15 mouse cellular contexts compared by ENCODE assay signal in the genomic region with DNA sequence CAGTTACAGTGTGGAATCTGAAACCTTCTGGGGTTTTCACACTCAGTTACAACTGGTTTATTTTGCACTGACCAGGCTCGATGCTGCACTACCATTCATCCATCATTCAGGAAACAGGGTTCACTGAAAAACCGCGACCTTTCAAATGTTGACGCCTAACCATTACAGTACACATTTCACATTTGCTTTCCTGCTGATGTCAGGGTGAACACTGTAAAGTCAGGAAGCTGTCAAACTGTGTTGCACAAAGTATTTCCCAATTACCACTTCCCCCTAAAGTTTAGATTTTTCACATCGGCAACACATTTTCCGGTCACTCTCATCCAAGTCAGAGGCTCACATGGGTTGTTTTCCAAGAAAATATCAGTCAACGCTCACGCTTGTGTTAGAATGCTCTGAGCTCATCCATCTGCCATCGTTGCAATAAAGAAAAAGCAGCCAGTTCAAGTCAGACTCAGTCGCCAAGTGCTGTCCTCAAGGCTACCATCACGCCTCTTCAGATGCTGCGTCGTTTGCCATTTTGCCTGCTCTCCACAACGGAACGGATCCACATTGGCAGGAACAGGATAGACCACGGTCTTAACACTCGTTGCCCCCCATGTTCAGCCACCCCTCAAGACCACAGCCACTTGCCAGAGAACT. TPM values are rescaled to one million over a fixed set of nuclear protein-coding genes. Genes with fewer than 3 reads are reported as not detected.
DNase-seq lines count a peak whose midpoint lies in the region; ATAC-seq lines count a peak whose summit lies in the region.
"Had no signal": no experiment of that assay in that cellular context is flagged by ENCODE, and none has a peak within 500 bp of the region (broad histone marks: within the 10 kb centered on the region; RNA-seq: fewer than 3 reads in every experiment).

No protein-coding gene starts in this region.

- intact Hi-C loops in heart, postnatal 10 days (cut with DNase I), result loop anchor here (5.0 kb wide), 1 partner anchor 63 kb away; no protein-coding TSS in a partner anchor

- no peaks in the 10 kb centered on the region for H3K27me3 ChIP-seq in embryonic facial prominence, embryonic 14.5 days (replicated peaks; ENCODE audit: control insufficient read depth, insufficient read depth, low read length)
- no peaks in the 10 kb centered on the region for H3K27me3 ChIP-seq in hindbrain, embryonic 12.5 days
- H3K27me3 ChIP-seq: midbrain, embryonic 15.5 days had no signal

- H3K4me2 ChIP-seq in embryonic facial prominence, embryonic 14.5 days (ENCODE audit: low read depth, low read length), result no peak overlapping the region
- no peak overlapping the region for H3K4me2 ChIP-seq in hindbrain, embryonic 12.5 days (replicated peaks)
- H3K4me2 ChIP-seq: midbrain, embryonic 15.5 days had no signal

- no peak overlapping the region for H3K9ac ChIP-seq in embryonic facial prominence, embryonic 14.5 days (ENCODE audit: low read depth, low read length)
- H3K9ac ChIP-seq in hindbrain, embryonic 12.5 days, result no peak overlapping the region
- H3K9ac ChIP-seq: liver, embryonic 14.5 days; midbrain, embryonic 15.5 days had no signal

- peak; percentile 35 to 39 for DNase-seq in heart, postnatal 10 days
- no peak for DNase-seq in heart, adult 9 months (ENCODE audit: low spot score in 2 of 2)
- DNase-seq in 416B (ENCODE audit: low read depth), result peak; percentile 88
- peak; percentile 28 for DNase-seq in embryonic facial prominence, embryonic 14.5 days (ENCODE audit: low spot score)
- peak; percentile 40 for DNase-seq in lung, postnatal 36 days
- DNase-seq in urinary bladder, postnatal 36 days (ENCODE audit: low spot score in 2 of 2), result no peak
- DNase-seq: cerebellum, adult 9-10 months; heart, postnatal 36 days had no signal

- H3K4me1 ChIP-seq in embryonic facial prominence, embryonic 14.5 days (ENCODE audit: control insufficient read depth, insufficient read depth, low read length), result no peaks in the 10 kb centered on the region
- no peaks in the 10 kb centered on the region for H3K4me1 ChIP-seq in hindbrain, embryonic 12.5 days
- H3K4me1 ChIP-seq: midbrain, embryonic 15.5 days had no signal

- no peak overlapping the region for H3K27ac ChIP-seq in embryonic facial prominence, embryonic 14.5 days (replicated peaks; ENCODE audit: low read depth, low read length)
- H3K27ac ChIP-seq in hindbrain, embryonic 12.5 days, result no peak overlapping the region
- H3K27ac ChIP-seq: liver, embryonic 14.5 days; midbrain, embryonic 15.5 days had no signal

- H3K9me3 ChIP-seq in embryonic facial prominence, embryonic 14.5 days (ENCODE audit: control insufficient read depth, low read length), result peaks cover 15% of the 10 kb centered on the region; the same call in 1 of the 2 replicates
- no peaks in the 10 kb centered on the region for H3K9me3 ChIP-seq in hindbrain, embryonic 12.5 days (replicated peaks)
- H3K9me3 ChIP-seq: midbrain, embryonic 15.5 days had no signal

- no peaks in the 10 kb centered on the region for H3K36me3 ChIP-seq in embryonic facial prominence, embryonic 14.5 days (ENCODE audit: control insufficient read depth, insufficient read depth, low read length)
- no peaks in the 10 kb centered on the region for H3K36me3 ChIP-seq in hindbrain, embryonic 12.5 days
- H3K36me3 ChIP-seq: midbrain, embryonic 15.5 days had no signal

- WGBS in embryonic facial prominence, embryonic 14.5 days, result 68% methylated on average over 17 of the region's 17 CpGs
- 75% methylated on average over 17 of the region's 17 CpGs for WGBS in hindbrain, embryonic 12.5 days

- no peak for ATAC-seq in embryonic facial prominence, embryonic 14.5 days (ENCODE audit: low read depth)
- no peak for ATAC-seq in hindbrain, embryonic 12.5 days (ENCODE audit: low FRiP score)
- no peak for ATAC-seq in inflammation-experienced regulatory T-cells, adult 6 months
- ATAC-seq: activated CD4-positive, CD25-positive, alpha-beta regulatory T cell, adult 4 months; intestine, embryonic 16.5 days; midbrain, embryonic 15.5 days had no signal

- H3K4me3 ChIP-seq in embryonic facial prominence, embryonic 14.5 days (ENCODE audit: low read depth, low read length), result no peak overlapping the region
- H3K4me3 ChIP-seq in hindbrain, embryonic 12.5 days, result no peak overlapping the region
- H3K4me3 ChIP-seq: midbrain, embryonic 15.5 days had no signal

RNA-seq across cellular contexts. Expression of a gene that starts 8.7 kb away (rescaled TPM):
- 1 to 10 TPM in 1 of 2 experiments, under 1 TPM in 1; 0.79 to 1.3 TPM for total RNA-seq in heart, postnatal 10 days (2021)
- 0.46 and 1.5 TPM in 2 replicates for polyA plus RNA-seq in embryonic facial prominence, embryonic 14.5 days (2014; fragmentation: Nextera tagmentation; extraction: Ambion mirVana)
- 1.1 and 1.4 TPM in 2 replicates for polyA plus RNA-seq in hindbrain, embryonic 12.5 days (2016; fragmentation: Nextera tagmentation; extraction: Ambion mirVana)
- polyA plus RNA-seq in inflammation-experienced regulatory T-cells, adult 6 months (2017; shearing (Covaris generic)), result under 1 TPM in 1 of 3 experiments, not detected in 2; 0.19 TPM
- total RNA-seq: MEL had no signal
- polyA plus RNA-seq: activated CD4-positive, CD25-positive, alpha-beta regulatory T cell, adult 4 months had no signal

RNA-seq across cellular contexts. Expression of a gene that starts 43.8 kb away (rescaled TPM):
- total RNA-seq in heart, postnatal 10 days (2021), result 1 to 10 TPM; 4.7 to 6.6 TPM
- 18.6 and 20.0 TPM in 2 replicates for polyA plus RNA-seq in embryonic facial prominence, embryonic 14.5 days (2014; fragmentation: Nextera tagmentation; extraction: Ambion mirVana)
- 14.7 and 14.9 TPM in 2 replicates for polyA plus RNA-seq in hindbrain, embryonic 12.5 days (2016; fragmentation: Nextera tagmentation; extraction: Ambion mirVana)
- polyA plus RNA-seq in inflammation-experienced regulatory T-cells, adult 6 months (2017; shearing (Covaris generic)), result 1 to 10 TPM; 4.9 to 8.5 (median 8.0) TPM

Comparison
In these comparisons a context has a peak if more than half of its experiments do, and no peak if none do; other contexts are left out.
1. DNase-seq: peak in heart, postnatal 10 days (2 of 2), 416B (single experiment), embryonic facial prominence, embryonic 14.5 days (single experiment) and lung, postnatal 36 days (single experiment); none in heart, adult 9 months (0 of 2) and urinary bladder, postnatal 36 days (0 of 2).